Mouse (Mus musculus) embryonic facial prominence, embryonic 11.5 days (tissue): ENCODE results near the gene Gm5128. TPM values are rescaled to one million over a fixed set of nuclear protein-coding genes. Genes with fewer than 3 reads are reported as not detected.

Experiments used
- polyA plus RNA-seq: library from polyadenylated mRNA; unstranded; fragments of >200 nt; fragmentation: Nextera tagmentation; extraction: Ambion mirVana; gene quantifications from 2 replicates; pipeline ENCODE4 v1.2.1, GENCODE M21; 2014

The Gm5128 gene
- polyA plus RNA-seq, 1 experiment from 2014 or later, result not detected

Other genes starting within 250 kb of the Gm5128 start
- gene Gm15023, start 195.7 kb upstream of the Gm5128 start, polyA plus RNA-seq, result 0.06 TPM in 1 of 2 replicates, not detected in the other
- gene Tceal6, start 162.6 kb upstream of the Gm5128 start, polyA plus RNA-seq, result 0.86 and 1.6 TPM in 2 replicates
- not detected in 2 replicates for gene Pramel3, start 71.0 kb upstream of the Gm5128 start, polyA plus RNA-seq
- gene Gm7903, start 60.6 kb downstream of the Gm5128 start, polyA plus RNA-seq, result not detected in 2 replicates
- 0.06 TPM in 1 of 2 replicates, not detected in the other for gene AV320801, start 121.3 kb downstream of the Gm5128 start, polyA plus RNA-seq
- 0.08 TPM in 1 of 2 replicates, not detected in the other for gene Nxf7, start 225.5 kb downstream of the Gm5128 start, polyA plus RNA-seq